Mouse (Mus musculus): Measurements from ENCODE around the gene Kif1c. TPM values are rescaled to one million over a fixed set of nuclear protein-coding genes. Genes with fewer than 3 reads are reported as not detected.
"Not testable (repeated sequence)": the region's sequence is repeated elsewhere in the genome, so short reads cannot be mapped to it uniquely, and the experiment has no call there.

Gene Kif1c
- polyA plus RNA-seq, 1 experiment from 2014 or later, result 4.4 TPM

DNA sequence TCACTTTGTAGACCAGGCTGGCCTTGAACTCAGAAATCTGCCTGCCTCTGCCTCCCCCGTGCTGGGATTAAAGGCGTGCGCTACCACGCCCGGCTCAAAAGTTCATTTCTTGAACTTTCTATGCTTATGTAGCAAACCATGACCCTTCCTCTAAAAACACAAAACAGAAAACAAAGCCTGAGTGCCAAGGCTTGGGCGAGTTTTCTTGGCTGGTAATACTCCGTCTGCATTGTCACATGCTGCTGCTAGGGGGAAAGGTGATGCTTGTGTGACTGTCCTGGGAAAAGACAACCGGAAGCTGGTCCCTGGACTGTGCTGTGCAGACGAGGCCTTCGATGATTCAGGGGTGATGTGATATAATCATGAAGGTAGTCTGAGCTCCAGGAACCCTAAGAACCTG lies 52.8 kb downstream of the Kif1c start:
- WGBS, result 56% methylated on average over 10 of the region's 10 CpGs
- no peaks in the 10 kb centered on the region for H3K36me3 ChIP-seq (ENCODE audit: control insufficient read depth, insufficient read depth)
- H3K9me3 ChIP-seq (ENCODE audit: control insufficient read depth), result no peaks in the 10 kb centered on the region
- no peak overlapping the region for H3K9ac ChIP-seq (ENCODE audit: low read depth, low read length)
- H3K4me1 ChIP-seq (replicated peaks; ENCODE audit: control insufficient read depth, insufficient read depth, low read length), result 0 out of 2 replicates have a peak, but pooled peaks cover 3% of the 10 kb centered on the region
- no peak overlapping the region for H3K4me2 ChIP-seq (replicated peaks; ENCODE audit: low read depth)
- no peaks in the 10 kb centered on the region for H3K27me3 ChIP-seq (replicated peaks; ENCODE audit: control insufficient read depth, insufficient read depth, low read length)
- H3K27ac ChIP-seq (ENCODE audit: low read depth, low read length), result peak overlapping the region; percentile 60
- ATAC-seq, result peak; percentile 29
- no peak overlapping the region for H3K4me3 ChIP-seq (ENCODE audit: low read depth, low read length)
- no peak for TF ChIP-seq CTCF (IDR thresholded peaks at IDR 0.05; ENCODE audit: low read depth)

DNA sequence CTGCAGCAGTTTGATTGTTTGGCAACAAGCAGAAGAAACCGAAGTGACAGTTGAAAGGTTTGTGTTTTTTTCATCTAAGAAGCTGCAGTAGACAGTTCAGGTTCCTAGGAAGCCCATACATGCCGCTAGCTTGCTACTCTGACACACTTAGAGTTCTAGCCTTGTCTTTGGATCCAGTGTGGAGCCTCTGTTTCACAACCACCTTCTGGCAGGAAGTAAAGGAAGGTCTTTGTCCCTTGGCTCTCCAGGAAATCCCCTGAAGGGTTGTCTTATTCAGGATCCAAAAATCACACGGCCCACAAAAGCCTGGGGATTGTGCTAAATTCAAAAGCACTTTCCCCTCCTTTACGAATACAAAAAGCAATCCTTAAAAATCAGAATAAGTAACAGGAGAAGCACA lies 54.1 kb downstream of the Kif1c start:
- Histone ChIP-seq H3K9me3 (ENCODE audit: control insufficient read depth) (no peaks in the 10 kb centered on the region), H3K4me2 (replicated peaks; ENCODE audit: low read depth) (no peak overlapping the region), H3K27me3 (replicated peaks; ENCODE audit: control insufficient read depth, insufficient read depth, low read length) (no peaks in the 10 kb centered on the region), H3K4me3 (ENCODE audit: low read depth, low read length) (no peak overlapping the region), H3K9ac (ENCODE audit: low read depth, low read length) (no peak overlapping the region), H3K36me3 (ENCODE audit: control insufficient read depth, insufficient read depth) (no peaks in the 10 kb centered on the region), H3K27ac (ENCODE audit: low read depth, low read length) (peak overlapping the region; percentile 24), H3K4me1 (replicated peaks; ENCODE audit: control insufficient read depth, insufficient read depth, low read length) (0 out of 2 replicates have a peak, but pooled peaks cover 3% of the 10 kb centered on the region)
- no peak for ATAC-seq
- no peak for TF ChIP-seq CTCF (IDR thresholded peaks at IDR 0.05; ENCODE audit: low read depth)
- WGBS, result 47% methylated on average over 4 of the region's 4 CpGs

- Histone ChIP-seq H3K27me3 (replicated peaks; ENCODE audit: control insufficient read depth, insufficient read depth, low read length) (no peaks in the 10 kb centered on the region), H3K4me2 (replicated peaks; ENCODE audit: low read depth) (no peak overlapping the region), H3K9ac (ENCODE audit: low read depth, low read length) (no peak overlapping the region), H3K27ac (ENCODE audit: low read depth, low read length) (peak overlapping the region; percentile 24; the same call in 1 of the 2 replicates), H3K36me3 (ENCODE audit: control insufficient read depth, insufficient read depth) (no peaks in the 10 kb centered on the region), H3K4me3 (ENCODE audit: low read depth, low read length) (no peak overlapping the region), H3K9me3 (ENCODE audit: control insufficient read depth) (no peaks in the 10 kb centered on the region), H3K4me1 (replicated peaks; ENCODE audit: control insufficient read depth, insufficient read depth, low read length) (0 out of 2 replicates have a peak, but pooled peaks cover 3% of the 10 kb centered on the region)
- no peak for ATAC-seq
- TF ChIP-seq CTCF (IDR thresholded peaks at IDR 0.05; ENCODE audit: low read depth), result peak; percentile 71
- WGBS, result 45% methylated on average over 7 of the region's 7 CpGs
These were observed 54.6 kb downstream of the Kif1c start for GRCm38 (mm10) chr11:70754958-70755357.

GRCm38 (mm10) chr11:70755645-70756044 lies 55.3 kb downstream of the Kif1c start:
- no peaks in the 10 kb centered on the region for H3K9me3 ChIP-seq (ENCODE audit: control insufficient read depth)
- H3K4me1 ChIP-seq (replicated peaks; ENCODE audit: control insufficient read depth, insufficient read depth, low read length), result 0 out of 2 replicates have a peak, but pooled peaks cover 3% of the 10 kb centered on the region
- peak; percentile 97 for TF ChIP-seq CTCF (IDR thresholded peaks at IDR 0.05; ENCODE audit: low read depth)
- 3% methylated on average over 7 of the region's 7 CpGs for WGBS
- H3K27ac ChIP-seq (ENCODE audit: low read depth, low read length), result no peak overlapping the region
- ATAC-seq, result no peak; the same call in 1 of the 2 replicates
- no peaks in the 10 kb centered on the region for H3K36me3 ChIP-seq (ENCODE audit: control insufficient read depth, insufficient read depth)
- H3K27me3 ChIP-seq (replicated peaks; ENCODE audit: control insufficient read depth, insufficient read depth, low read length), result no peaks in the 10 kb centered on the region
- no peak overlapping the region for H3K9ac ChIP-seq (ENCODE audit: low read depth, low read length)
- H3K4me2 ChIP-seq (replicated peaks; ENCODE audit: low read depth), result no peak overlapping the region
- H3K4me3 ChIP-seq (ENCODE audit: low read depth, low read length), result no peak overlapping the region

- not testable (repeated sequence) for H3K9ac ChIP-seq (ENCODE audit: low read depth, low read length); H3K27me3 ChIP-seq (replicated peaks; ENCODE audit: control insufficient read depth, insufficient read depth, low read length); H3K27ac ChIP-seq (ENCODE audit: low read depth, low read length); H3K36me3 ChIP-seq (ENCODE audit: control insufficient read depth, insufficient read depth); H3K9me3 ChIP-seq (ENCODE audit: control insufficient read depth); H3K4me2 ChIP-seq (replicated peaks; ENCODE audit: low read depth); H3K4me3 ChIP-seq (ENCODE audit: low read depth, low read length); ATAC-seq; H3K4me1 ChIP-seq (replicated peaks; ENCODE audit: control insufficient read depth, insufficient read depth, low read length)
- 69% methylated on average over 3 of the region's 3 CpGs for WGBS
These were observed 60.1 kb downstream of the Kif1c start for GRCm38 (mm10) chr11:70760446-70760845.

- no peak overlapping the region for H3K4me2 ChIP-seq (replicated peaks; ENCODE audit: low read depth)
- TF ChIP-seq CTCF (IDR thresholded peaks at IDR 0.05; ENCODE audit: low read depth), result no peak
- H3K9me3 ChIP-seq (ENCODE audit: control insufficient read depth), result no peaks in the 10 kb centered on the region
- no peak for ATAC-seq
- H3K9ac ChIP-seq (ENCODE audit: low read depth, low read length), result no peak overlapping the region
- H3K27ac ChIP-seq (ENCODE audit: low read depth, low read length), result no peak overlapping the region
- 83% methylated on average over 9 of the region's 9 CpGs for WGBS
- no peaks in the 10 kb centered on the region for H3K27me3 ChIP-seq (replicated peaks; ENCODE audit: control insufficient read depth, insufficient read depth, low read length)
- H3K36me3 ChIP-seq (ENCODE audit: control insufficient read depth, insufficient read depth), result peaks cover 4% of the 10 kb centered on the region; the same call in 1 of the 2 replicates
- H3K4me3 ChIP-seq (ENCODE audit: low read depth, low read length), result no peak overlapping the region
- peaks cover 4% of the 10 kb centered on the region; the same call in 1 of the 2 replicates for H3K4me1 ChIP-seq (replicated peaks; ENCODE audit: control insufficient read depth, insufficient read depth, low read length)
These were observed 62.3 kb downstream of the Kif1c start for GRCm38 (mm10) chr11:70762641-70763040.

DNA sequence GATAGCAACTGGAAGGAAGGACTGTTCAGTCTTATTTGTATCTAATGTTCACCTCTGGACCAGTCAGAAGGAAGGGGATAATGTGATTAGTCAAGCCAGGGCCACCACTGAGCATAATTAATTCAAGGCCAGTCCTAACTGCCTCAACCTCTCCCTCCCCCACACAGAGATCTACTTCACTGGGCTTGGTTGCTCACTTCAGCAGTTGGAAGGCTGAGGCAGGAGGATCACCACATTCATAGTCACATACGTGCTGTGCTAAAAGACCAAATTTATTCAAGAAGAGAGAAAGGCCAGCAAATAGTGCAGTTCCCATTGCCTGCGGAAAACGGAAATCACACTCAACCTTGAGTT lies 63.2 kb downstream of the Kif1c start:
- Histone ChIP-seq H3K9me3 (ENCODE audit: control insufficient read depth) (no peaks in the 10 kb centered on the region), H3K27me3 (replicated peaks; ENCODE audit: control insufficient read depth, insufficient read depth, low read length) (no peaks in the 10 kb centered on the region), H3K27ac (ENCODE audit: low read depth, low read length) (peak overlapping the region; percentile 89; the same call in 1 of the 2 replicates), H3K36me3 (ENCODE audit: control insufficient read depth, insufficient read depth) (peaks cover 12% of the 10 kb centered on the region; the same call in 1 of the 2 replicates), H3K4me2 (replicated peaks; ENCODE audit: low read depth) (peak overlapping the region; percentile 77), H3K4me1 (replicated peaks; ENCODE audit: control insufficient read depth, insufficient read depth, low read length) (peaks cover 4% of the 10 kb centered on the region; the same call in 1 of the 2 replicates), H3K9ac (ENCODE audit: low read depth, low read length) (peak overlapping the region; percentile 67), H3K4me3 (ENCODE audit: low read depth, low read length) (peak overlapping the region; percentile 46)
- TF ChIP-seq CTCF (IDR thresholded peaks at IDR 0.05; ENCODE audit: low read depth), result no peak
- WGBS, result 33% methylated on average over 3 of the region's 3 CpGs
- no peak for ATAC-seq

Data from intestine, postnatal 0 days (tissue).